Mouse (Mus musculus): ENCODE data around the gene Kif26a.

Kif26a gene

DNA sequence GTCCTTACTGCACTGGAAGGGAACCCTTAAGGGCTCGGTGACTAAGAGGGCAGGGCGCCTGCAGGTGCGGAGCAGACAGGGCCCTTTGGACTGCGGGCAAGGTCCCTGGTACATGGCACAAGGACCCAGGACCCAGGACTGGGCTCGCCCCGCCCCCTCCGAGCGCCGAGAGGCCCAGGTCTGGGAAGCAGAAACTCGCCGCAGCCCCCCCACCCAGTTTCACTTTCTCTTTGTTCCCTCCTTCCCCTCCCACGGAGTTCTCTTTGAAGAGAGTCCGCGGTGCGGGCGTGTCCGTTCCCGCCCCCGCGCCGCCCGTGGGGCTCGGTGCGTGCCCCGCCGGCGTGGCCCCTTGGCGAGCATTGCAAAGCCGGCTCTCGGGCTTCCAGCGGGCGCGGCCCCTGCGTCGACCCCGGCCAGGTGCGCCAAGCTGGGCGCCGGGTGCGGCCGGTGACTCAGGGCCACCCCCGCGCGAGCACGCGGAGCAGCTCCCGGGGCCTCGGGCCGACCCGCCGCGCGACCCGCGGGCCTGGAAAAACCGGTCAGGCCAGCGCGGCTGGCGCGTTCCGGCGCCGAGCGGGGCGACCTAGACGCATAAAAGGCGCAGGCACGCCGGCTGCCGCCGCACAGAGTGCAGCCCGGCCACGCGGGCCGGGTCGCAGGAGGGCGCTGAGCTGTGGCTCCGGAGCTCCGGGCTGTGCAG, 15.7 kb upstream of the Kif26a start:
- in situ Hi-C loops (cut with MboI, MseI), result no loop called here

DNA sequence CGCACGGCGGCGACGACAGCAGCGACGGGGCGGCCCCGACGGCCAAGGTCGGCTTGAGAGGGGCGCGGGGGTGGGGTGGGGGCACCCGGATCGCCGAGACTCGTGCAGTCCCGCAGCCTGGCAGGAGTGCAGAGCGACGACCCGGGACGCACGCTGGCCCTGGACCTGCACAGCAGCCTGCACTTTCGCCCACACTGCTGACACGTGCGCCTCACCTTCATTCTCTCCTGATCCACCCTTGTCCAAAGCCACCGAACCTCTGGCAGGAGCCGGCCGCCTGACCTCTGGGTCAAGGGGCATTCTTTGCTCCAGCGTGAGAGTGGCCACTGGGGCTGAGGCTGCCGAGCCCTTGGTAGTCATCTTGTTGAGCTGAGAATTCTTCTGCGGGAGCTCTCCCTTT, 15.1 kb upstream of the Kif26a start:
- in situ Hi-C loops (cut with MboI, MseI), result no loop called here

DNA sequence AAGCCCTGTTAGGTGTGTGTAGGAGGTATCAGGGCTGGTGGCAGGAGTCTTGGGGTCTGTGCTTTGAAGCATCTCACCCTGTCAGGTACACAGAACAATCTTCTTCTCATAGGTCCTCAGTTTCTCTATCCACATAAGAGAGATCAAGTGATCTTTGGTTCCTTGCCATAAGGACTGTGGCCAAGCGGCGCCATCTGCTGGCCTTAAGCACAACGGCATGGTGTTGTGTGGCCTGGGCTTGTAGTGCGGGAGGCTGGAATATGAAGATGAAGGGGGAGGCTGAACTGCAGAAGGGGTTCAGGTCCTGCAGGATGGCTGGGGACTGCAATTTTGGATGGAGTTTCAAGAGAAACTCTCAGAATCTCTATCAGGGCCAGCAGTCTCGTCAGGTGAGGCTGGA, 5.8 kb upstream of the Kif26a start:
- in situ Hi-C loops (cut with MboI, MseI), result loop anchor here (5.0 kb wide), 1 partner anchor 402 kb away; no protein-coding TSS in a partner anchor

DNA sequence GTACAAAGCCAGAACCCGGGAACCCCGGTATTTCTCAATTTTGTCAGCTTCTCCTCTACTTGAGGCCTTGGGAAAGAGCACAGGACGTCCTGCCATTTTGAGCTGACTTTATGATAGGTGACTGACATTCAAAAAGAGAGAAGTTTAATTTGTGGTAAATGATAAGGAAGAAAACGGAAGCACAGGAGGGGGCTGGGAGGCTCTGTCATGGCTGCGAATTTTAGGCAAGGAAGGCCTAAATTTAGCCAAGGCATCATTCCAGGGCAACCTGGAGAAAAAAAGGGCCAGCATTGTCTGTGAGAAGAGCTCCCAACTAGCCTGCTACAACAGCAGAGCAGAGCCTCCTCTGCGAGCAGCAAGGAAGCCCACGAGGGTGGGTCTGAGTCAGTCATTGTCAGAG, 5.3 kb upstream of the Kif26a start:
- in situ Hi-C loops (cut with MboI, MseI), result loop anchor here (5.0 kb wide), 1 partner anchor 402 kb away; no protein-coding TSS in a partner anchor

DNA sequence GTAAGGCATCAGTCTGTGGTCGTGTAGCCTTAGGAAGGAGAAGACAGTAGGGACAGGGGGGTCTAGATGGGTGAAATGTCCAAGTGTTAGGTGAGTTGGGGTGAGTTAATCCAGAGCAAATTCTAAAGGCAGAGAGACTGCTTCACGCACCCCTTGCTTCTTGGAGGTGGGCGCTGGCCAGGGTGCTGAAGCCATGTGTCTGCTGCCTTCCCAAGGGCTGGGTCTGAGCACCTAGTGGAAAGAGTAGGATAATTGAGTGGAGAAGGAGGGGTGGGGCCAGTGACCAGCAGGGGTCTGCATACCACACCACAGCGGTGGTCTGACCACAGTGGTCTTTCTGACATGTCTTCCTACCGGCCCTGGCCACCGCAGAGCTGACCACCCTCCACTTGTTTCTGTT, 4.7 kb upstream of the Kif26a start:
- in situ Hi-C loops (cut with MboI, MseI), result loop anchor here (5.0 kb wide), 1 partner anchor 401 kb away; no protein-coding TSS in a partner anchor

DNA sequence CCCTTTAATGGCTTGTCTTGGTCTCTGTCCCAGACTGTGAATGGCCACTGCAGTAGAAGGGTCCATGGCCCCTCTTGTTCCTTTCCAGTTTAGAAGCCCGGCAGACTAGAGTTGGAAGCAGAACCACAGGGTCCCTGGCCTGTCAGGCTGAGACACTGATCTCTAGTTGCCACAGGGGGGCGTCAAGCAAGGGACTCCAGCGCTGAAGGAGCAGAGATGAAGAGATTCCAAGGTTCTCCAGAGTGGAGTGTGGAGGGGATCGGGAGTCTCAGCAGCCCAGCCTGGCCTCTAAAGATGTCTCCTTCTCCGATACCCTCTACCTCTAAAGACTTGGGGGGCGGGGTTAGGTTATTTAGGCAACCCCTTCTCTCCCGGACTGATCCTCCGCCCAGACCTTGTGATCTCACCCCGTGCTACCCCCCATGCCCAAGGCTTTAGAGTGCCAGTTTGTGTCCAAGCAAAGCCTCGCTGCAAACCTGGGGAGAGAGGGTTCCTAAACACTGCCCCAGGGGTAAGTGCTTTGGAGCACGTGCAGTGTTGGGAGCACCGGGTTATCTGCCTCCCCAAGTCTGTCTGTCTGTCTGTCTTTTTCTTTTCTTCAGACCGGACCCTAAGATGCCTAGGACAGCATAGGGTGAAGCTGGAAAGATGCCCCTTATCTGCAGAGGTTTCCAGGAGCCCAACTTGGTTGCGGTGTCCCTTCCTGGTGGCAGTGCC, 2.7 kb upstream of the Kif26a start:
- in situ Hi-C loops (cut with MboI, MseI), result loop anchor here (5.0 kb wide), 1 partner anchor 399 kb away; no protein-coding TSS in a partner anchor

DNA sequence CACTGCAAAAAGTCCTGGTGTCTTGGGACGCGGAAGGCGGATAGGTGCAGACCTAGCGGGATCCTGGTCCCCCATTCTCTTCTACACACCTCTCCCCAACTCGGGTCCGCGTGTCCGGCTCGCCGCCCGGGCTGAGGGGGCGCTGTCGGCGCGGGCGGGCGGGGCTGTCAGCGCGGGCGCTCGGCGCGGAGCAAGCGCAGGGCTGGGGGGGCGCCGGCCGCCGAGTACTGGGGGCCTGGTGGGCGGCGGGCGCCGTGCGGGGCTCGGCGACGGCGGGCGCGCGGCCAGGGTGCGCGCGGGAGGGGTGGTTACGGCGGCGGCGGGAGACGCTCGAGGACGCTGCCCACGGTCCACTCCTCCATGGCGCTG, 2.2 kb upstream of the Kif26a start:
- in situ Hi-C loops (cut with MboI, MseI), result loop anchor here (5.0 kb wide), 1 partner anchor 398 kb away; no protein-coding TSS in a partner anchor

DNA sequence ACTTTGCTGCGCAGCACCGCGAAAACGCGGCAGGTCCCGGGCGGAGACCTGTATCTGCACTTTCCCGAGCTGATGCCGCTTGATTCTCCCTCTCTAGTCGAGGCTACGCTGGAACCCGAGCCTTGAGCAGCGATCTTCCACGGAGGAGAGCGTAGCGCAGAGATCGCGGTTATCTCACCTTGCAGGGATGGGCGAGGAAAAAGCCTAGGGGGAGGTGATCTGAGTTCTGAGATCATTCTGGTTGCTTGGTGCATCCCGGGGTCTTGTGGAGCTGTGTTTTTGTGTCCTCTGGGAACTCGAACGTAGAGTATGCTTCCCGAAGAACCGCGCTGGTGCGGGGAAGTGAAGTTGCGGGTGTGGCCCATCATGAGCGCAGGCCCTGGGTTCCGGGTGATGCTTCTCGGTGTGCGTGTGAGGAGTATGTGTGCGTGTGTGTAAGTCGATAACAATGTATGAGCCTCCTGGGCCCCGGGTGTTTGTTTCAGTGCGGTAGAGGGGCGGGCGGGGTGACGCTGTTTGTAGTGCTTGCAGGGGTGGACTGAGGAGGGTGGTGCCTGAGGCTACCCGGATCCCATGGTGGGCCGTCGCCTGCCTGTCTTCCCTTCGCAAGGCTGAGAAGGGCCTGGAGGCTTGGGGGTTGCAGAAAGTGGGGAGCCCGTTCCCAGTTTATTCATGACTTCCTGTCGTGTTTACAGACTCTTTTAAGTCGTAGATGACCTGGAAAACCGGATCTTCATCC, 1.5 kb upstream of the Kif26a start:
- in situ Hi-C loops (cut with MboI, MseI), result loop anchor here (5.0 kb wide), 1 partner anchor 398 kb away; no protein-coding TSS in a partner anchor

DNA sequence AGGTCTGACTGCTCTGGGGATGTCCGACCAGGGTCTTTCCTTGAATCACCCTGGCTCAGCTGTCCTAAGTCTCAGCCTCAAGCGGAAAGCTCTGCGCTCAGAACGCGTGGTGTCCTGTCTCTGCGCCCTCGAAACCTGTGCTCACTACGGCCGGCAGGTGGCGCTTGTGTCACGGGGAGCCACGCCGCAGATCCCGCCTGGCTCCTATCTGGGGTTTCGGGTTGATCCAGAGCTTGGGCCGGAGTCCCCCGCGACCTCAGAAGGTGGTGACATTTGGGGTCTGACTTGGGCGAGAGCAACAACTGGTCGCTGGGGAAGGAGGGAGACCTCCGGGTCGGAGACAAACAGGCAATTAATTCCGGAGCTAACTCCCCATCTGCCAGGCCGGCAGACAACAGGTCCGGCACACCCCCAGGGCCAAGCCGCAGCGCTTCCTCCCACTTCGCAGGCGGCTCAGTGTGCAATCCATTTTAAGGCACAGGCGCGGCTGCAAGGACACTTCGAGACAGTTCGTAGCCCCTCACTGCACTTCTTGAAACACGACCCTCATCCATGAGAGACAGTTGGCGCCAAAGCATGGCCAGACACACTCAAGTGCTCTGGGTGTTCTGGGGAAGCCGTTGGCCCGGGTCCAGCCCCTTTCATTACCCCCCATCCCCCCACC, 665 bp upstream of the Kif26a start:
- in situ Hi-C loops (cut with MboI, MseI), result no loop called here

DNA sequence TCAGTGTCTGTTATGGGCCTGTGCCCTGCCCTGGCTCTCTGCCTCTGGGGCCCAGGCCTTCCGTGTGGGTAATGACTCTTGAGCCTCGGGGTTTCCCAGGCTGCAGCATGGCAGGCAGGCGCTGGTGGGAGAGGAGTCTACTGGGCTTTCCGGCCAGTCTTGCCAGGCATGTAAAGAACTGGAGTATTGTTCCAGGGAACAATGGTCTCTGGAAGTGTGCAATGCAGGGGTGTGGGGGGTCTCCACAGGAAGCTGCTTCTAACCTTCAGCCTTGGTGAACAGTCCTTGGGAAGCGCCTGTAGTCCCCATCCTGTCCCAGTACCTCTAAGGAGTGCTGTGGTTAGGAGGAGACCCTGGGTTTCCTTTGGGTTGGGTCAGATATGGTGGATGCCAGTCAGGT, 1.4 kb downstream of the Kif26a start:
- in situ Hi-C loops (cut with MboI, MseI), result no loop called here

DNA sequence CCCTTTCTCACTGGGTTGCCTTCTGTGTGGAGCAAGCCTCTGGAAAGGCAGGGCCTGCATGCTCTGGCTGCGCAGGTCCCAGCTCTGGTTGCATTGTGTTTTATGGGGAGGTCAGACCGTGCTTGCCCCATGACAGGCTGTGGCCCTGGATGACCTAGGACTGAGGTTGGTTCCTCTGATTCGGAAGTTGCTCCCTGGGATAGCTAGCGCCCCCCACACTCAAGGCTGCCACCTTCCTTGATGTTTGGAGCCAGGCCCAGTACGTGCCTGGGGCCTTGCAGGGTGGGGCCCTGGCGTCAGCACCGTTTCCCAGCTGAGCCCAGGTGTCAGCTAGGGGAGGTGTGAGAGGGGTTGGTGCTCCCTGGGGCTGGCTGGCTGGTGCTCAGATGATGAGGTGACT, 4.0 kb downstream of the Kif26a start:
- in situ Hi-C loops (cut with MboI, MseI), result no loop called here

DNA sequence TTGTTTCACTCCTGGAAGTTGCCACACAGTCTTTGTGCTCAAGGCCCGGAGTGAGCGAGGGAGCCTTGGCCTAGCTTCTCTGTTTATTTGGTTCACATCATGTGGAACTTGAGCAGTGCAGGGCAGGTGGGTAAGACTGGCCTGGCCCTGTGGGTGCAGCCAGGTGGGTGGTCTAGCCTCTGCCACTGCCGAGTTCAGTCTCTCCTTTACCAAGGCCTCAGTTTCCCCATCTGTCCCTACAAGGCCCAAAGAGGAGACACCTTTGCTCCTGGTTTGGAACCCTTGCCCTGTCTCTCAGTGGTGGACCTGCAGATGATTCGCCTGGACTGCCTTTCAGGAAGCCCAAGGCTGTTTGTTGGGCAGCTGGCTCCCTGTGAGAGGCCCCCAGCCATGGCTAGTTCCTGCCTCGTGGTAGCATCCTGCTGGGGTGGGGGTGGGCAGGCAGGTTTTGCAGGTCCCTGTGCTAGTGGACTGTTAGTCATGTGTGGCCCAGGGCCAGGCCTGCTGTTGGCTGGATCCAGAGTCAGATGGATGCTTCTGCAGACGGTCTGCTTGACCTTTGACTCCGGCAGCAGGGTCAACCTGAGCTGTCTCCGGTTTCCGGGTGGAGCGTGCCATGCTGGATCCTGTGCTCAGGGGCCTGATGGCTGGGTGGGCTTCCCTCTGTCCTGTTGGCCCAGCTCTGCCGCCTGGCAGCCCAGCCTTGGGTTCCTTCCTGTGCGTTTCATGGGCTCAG, 5.4 kb downstream of the Kif26a start:
- in situ Hi-C loops (cut with MboI, MseI), result no loop called here

DNA sequence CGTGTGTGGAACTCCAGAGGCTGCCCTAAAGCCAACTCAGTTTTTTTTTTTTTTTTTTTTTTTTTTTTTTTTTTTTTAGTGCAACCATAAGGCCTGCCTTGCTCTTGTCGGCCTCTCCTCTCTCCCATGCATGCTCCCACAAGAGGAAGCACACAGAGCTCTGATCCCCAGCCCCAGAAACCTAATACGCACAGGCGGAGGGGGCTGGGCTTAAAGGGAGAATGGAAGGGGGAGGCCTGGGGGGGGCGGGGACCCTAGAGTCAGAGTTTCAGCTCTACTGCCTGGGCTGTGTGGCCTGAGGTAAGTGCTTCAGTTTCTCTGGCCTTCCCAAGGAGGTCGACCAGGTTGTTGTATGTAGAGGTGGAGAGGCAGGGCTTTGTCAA, 6.0 kb downstream of the Kif26a start:
- in situ Hi-C loops (cut with MboI, MseI), result no loop called here

DNA sequence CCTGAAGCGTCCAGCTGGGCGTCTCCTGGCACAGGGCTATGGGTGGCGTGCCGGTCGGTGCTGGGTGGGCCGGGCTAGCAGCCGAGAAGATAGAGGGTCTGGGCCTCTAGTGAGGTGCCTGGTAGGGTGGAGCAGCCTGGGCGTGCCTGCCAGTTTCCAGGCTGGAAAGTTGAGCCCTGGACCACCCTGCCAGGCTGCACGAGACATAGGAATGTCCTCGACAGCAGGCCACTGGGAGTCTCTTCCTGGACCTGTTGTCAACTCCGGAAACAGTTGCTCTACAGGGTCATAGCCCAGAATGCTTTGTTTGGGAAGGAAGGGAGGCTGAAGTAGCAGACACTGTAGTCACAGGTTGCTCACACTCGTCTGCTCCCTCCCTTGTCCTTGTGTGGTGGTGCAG, 7.6 kb downstream of the Kif26a start:
- in situ Hi-C loops (cut with MboI, MseI), result no loop called here

DNA sequence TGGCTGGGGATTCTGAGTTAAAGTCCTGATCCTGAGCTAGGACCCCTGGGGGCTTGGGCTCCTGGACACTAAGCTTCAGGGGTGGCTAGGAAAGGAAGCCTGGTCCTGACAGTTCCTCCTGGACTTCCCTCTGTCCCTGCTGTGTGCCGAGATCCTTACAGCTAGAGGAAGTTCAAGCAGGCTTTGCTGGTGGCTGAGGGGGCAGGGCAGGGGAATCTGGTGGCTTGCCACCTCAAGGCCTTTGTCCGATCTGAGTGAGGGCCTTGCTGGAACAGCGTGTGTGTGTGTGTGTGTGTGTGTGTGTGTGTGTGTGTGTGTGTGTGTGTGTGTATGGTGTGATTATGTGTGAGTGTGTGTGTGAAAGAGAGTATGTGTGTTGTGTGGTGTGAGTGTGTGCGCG, 8.5 kb downstream of the Kif26a start:
- in situ Hi-C loops (cut with MboI, MseI), result no loop called here

DNA sequence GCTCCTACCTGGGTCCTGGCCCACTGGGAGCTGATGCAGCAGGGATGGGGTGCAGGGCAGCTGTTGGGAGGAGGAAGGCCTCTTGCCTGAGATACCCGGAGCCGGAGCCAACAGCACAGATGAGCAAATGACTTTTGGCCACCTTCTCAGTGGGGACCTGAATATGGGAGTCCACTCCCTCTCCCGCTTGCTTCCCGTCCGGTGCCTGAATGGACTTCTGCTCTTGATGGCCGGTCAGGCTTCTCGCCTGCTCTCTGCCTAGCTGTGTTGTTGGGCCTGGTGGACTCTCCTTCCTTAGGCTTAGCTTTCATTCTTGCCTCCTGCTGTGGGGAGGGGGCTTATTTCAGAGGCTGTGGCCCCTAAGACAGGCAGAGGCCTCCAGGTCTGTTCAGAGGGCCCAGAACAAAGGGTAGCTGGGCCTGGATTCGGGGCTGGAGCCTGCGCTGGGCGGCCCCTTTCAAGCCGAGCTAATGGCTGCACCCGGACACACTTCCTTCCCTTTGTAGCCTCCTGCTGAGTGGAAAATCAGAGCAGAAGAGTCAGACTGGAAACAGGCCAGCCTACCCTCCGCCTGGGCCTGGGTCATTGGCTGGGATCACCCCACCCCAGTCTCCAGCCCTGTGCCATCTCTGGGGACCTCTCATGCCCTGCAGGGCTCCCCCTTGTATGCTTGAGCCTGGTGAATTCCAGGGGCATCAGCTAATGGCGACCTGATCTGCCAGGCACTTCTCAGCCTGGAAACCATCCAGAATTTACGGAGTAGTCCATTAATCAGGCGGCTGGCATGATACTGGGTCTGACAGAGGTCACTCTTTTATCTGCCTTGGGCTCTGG, 9.4 kb downstream of the Kif26a start:
- in situ Hi-C loops (cut with MboI, MseI), result no loop called here

DNA sequence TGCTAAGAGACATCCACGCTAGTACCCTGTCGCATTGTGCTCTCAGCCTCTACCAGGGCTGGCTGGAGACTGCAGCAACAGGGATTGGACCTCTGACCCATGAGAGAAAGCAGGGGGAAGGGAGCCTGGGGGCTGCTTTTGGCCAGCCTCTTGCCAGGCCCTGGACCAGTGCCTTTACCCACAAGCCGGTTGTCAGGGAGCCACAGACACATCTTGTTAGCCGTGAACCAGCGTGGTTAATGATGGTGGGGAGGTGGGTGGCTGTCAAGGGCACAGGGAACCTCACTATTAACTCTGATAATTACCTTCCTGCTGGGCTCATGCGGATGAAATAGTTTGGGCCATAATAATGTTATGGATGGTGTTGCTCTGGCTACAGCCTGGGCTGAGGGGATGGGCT, 10.8 kb downstream of the Kif26a start:
- in situ Hi-C loops (cut with MboI, MseI), result no loop called here

DNA sequence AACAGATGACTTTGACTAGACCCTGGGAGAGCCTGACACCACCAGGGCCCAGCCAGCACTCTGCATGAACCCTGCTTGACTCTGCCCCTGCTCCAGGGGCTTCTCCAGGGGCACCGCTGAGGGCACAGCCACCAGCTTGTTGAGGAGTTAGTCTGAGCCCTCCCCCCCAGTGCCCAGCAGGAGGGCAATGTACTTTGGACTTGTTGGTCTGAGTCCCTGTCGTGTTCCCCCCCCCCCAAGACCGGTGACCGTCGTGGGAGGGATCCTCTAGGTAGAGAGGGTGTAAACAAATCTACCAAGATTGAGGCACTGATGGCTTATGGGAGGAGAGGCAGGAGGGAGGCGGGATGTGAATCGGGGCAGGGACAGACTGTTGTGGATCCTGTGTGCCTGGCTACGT, 12.2 kb downstream of the Kif26a start:
- in situ Hi-C loops (cut with MboI, MseI), result no loop called here

DNA sequence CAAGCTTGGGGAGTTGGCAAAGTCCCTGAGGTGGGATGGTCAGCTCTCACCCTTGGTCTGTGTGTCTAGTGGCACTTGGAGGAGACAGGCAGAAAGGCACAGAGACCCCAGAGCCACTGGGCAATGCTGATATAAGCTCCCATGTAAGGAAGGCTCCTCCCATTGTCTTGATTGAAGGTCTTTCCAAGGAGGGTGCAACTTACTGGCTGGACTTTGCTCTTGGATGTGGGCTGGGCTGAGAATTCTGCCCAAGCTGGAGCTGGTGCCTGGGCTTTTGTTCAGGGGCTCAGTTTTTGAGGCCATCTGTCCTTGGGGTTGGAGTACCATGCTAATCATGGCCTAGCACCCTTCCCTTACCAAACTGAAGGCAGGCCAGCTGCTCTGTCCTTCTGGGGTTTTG, 12.8 kb downstream of the Kif26a start:
- in situ Hi-C loops (cut with MboI, MseI), result no loop called here

Measured in regulatory T cell (primary cell).